Mouse (Mus musculus): ENCODE results near the gene D6Ertd527e.
"Not testable (repeated sequence)": the region's sequence is repeated elsewhere in the genome, so short reads cannot be mapped to it uniquely, and the experiment has no call there.

Gene D6Ertd527e

DNA sequence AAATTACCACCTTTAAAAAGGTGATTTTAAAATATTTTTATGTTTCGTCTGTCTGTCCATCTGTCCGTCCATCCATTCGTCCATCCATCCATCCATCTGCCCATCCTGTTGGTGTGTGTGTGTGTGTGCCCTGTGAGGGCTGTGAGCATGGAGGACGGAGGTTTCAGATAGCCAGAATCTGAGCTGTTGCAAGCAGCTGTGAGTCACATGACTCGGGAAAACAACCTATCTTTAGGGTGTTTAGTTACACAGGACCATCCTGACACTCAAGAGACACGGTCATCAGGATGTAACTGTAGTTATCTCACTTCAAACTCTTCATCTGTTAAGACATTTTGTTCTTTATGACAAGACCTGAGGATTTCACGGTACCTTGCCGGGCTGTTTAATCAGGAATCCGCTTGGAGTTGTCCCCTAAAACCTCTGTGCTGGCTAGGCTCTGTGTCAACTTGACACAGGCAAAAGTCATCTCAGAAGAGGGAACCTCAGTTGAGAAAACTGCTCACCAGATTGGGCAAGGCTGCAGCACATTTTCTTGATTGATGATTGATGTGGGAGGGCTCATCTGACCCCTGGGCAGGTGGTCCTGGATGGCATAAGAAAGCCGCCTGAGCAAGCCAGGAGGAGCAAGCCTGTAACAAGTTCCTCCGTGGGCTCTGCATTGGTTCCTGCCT lies at the start of gene D6Ertd527e:
Gene D6Ertd527e (plus strand): TSS at position 624 of the 674 bp plus-strand sequence.
- DNase-seq (ENCODE audit: low read depth), result no peak

- DNase-seq (ENCODE audit: low read depth), result no peak
Observed at GRCm38 (mm10) chr6:87059754-87060153, 44.8 kb upstream of the D6Ertd527e start.

GRCm38 (mm10) chr6:87063586-87063985 lies 41.0 kb upstream of the D6Ertd527e start:
- DNase-seq (ENCODE audit: low read depth), result no peak

GRCm38 (mm10) chr6:87068209-87068608 lies 36.3 kb upstream of the D6Ertd527e start:
- no peak for DNase-seq (ENCODE audit: low read depth)

DNA sequence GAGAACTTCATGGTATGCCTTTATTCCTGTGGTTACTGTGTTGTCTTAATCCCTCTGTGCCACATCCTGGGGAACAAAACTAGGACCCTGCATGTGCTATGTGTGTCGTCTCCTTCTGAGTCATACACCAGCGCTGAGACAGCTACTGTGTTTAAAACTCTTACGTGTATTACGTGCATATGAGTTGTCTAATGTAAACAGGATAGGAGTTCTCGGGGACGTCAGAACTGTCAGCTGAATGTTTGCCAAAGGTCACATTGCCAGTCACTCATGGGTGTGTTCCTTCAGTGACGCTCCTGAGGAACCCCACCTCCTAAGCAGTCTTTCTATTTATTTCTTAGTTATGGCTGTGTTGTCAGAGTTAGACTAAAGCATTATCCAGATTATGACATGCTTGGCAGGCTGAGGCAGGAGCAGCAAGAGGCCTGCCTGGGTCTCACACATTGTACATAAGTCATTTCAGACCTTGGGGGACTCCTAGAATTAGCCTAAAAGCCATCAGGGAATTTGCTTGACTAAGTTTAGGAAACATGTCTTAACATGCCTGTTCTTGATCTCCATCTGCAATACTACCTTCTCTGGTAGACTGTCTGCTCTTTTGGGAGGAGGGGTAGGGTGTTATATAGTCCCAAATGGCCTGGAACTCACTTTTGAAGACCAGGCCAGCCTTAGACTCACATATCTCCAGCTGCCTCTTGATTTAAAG lies 35.2 kb upstream of the D6Ertd527e start:
- no peak for DNase-seq (ENCODE audit: low read depth)

DNA sequence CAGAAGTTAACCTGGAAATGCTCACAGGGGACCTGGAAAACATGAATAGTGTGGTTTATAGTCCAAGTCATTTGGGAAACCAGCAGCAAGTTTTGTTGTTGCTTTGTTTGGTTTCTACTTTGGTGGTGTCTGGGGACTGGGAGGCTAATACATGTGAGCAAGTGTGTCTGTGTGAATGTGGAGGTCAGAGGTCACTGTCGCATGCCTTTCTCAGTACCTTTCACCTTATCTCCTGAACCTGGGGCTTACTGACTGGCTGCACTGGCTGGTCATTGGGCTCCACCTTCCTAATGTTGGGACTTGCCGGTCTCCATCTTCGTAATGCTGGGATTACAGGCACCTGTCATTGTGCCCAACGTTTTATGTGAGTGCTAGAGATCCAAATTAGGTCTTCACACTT lies 33.9 kb upstream of the D6Ertd527e start:
- no peak for DNase-seq (ENCODE audit: low read depth)

DNA sequence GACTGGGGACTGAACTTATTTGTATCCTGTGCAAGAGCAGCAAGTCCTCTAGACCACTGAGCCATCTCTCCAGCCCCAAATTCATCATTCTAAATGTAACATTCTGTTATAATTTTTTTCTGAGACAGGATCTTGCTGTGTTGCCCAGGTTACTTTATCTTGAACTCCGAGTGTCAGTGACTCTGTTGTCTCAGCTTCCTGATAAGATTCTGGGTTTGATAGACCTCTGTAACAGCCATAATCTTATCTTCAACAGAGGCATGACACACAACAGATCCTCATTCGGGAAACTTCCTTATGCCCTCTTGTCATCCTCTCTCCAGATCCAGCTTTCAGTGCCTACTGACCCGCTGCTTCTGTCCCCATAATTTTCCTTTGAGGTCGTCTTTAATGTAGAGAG lies 31.8 kb upstream of the D6Ertd527e start:
- DNase-seq (ENCODE audit: low read depth), result no peak

- DNase-seq (ENCODE audit: low read depth), result no peak
Observed at GRCm38 (mm10) chr6:87075092-87075685, 29.4 kb upstream of the D6Ertd527e start.

- no peak for DNase-seq (ENCODE audit: low read depth)
Observed at GRCm38 (mm10) chr6:87079457-87079856, 25.1 kb upstream of the D6Ertd527e start.

DNA sequence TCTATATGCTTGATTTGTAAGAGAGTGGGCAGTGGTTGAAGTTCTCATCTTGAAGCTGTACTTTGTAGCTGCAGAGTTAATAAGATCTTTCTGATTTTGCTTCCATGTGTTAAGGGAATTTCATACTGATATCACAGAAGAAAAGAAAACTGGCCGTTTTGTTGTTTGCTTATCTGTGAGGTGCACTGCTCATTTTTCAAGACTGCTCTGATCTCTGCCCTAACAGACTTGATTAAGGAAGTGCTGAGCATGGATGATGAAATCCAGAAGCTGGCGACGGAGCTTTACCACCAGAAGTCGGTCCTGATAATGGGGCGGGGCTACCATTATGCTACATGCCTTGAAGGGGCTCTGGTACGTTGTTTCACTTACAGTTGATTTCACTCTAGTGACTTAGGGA lies 19.5 kb upstream of the D6Ertd527e start:
- DNase-seq (ENCODE audit: low read depth), result peak; percentile 53

GRCm38 (mm10) chr6:87088356-87088755 lies 16.2 kb upstream of the D6Ertd527e start:
- no peak for DNase-seq (ENCODE audit: low read depth)

- DNase-seq (ENCODE audit: low read depth), result no peak
Observed at GRCm38 (mm10) chr6:87090877-87091276, 13.7 kb upstream of the D6Ertd527e start.

DNA sequence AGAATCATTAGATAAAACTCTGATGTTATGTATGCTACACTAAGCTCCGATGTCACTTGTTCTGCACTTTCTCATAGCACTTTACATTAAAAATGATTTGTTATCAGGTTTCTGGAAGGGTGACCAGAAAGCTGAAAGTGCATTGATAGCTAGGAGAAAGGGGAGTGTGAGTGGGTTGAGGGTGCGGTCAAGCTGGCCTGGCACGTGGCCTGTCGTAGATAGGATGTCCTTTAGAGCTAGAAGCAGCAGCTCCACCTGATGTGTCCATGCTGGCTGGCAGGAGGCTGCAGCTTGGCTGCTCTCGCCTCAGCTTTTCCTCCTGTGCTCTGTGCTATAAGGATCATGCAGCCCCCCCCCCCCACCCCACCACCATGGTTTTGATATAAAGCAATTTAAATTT lies 12.1 kb upstream of the D6Ertd527e start:
- no peak for DNase-seq (ENCODE audit: low read depth)

DNA sequence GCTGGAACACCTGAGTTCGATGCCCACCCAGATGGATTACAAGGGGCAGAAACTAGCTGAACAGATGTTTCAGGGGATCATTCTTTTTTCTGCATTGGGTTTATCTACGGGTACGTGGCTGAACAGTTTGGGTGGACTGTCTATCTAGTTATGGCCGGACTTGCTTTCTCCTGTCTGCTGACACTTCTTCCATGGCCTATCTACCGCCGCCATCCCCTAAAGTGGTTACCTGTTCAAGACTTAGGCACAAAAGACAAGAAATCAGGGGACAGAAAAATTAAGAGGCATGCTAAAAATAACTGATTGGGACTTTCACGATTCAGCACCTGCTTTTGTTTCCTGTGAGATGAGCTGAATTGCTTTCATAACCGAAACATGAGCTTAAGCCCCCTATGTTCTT lies 10.9 kb upstream of the D6Ertd527e start:
- DNase-seq (ENCODE audit: low read depth), result not testable (repeated sequence)

- no peak for DNase-seq (ENCODE audit: low read depth)
Observed at GRCm38 (mm10) chr6:87099261-87099660, 5.3 kb upstream of the D6Ertd527e start.

- DNase-seq (ENCODE audit: low read depth), result no peak
Observed at GRCm38 (mm10) chr6:87099671-87100296, 4.8 kb upstream of the D6Ertd527e start.

DNA sequence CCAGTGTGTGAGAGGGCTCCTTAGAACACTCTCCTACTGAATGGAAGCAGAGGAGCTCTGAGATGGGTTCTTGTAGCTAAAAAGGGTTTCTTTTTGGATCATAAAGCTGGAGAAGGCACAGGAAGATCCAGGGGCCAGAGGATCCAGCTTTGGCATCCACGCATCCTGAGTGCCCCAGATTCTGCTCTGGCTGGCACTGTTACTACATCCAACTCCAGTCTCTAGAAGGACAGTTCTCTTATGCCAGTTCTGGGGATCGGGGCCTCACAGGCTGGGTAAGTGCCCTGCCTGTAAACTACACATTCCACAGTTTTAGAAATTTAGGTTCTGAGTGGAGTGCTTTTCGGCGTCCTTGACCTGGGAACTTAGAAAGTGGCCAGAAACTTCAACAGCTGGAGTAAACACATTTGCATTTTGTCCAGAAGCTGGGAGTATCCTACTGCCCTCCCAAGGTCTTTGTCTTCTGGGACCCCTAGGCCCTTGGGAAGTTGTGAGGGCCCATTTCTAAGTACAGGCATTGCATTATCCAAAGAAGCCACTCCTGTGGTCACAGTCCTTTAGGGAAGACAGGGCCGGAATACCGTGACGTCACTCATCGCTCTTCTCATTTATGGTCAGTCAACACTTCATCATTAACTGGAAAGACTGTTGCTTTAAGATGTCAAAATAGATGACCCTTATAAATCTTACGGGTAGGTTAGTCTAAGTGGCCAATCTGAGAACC lies 4.1 kb upstream of the D6Ertd527e start:
- no peak for DNase-seq (ENCODE audit: low read depth)

GRCm38 (mm10) chr6:87101281-87101954 lies 3.1 kb upstream of the D6Ertd527e start:
- DNase-seq (ENCODE audit: low read depth), result peak; percentile 78

- DNase-seq (ENCODE audit: low read depth), result no peak
Observed at GRCm38 (mm10) chr6:87101955-87102353, 2.6 kb upstream of the D6Ertd527e start.

DNA sequence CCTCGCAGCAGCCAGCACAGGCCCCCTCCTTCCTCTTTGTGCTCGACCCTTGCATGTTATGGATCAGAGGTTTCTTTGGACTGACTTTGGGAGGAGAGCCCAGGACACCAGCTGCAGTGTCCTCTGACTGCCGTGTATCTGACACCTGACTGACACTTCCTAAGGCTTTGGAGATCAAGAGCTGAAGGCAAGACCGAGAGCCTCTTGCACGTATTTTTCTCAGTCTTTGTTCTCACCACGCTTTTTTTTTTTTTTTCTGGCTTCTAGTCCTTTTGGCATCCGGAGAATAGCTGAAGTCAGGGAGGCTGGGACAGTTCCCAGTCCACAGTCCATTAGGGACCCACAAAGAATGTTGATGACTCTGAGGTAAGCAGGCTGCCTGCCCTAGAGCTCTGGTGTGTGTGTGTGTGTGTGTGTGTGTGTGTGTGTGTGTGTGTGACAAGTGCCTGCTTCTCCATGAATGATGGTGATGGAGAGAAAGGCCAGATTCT lies 2.1 kb upstream of the D6Ertd527e start:
- no peak for DNase-seq (ENCODE audit: low read depth)

- DNase-seq (ENCODE audit: low read depth), result no peak
Observed at GRCm38 (mm10) chr6:87103314-87103713, 1.2 kb upstream of the D6Ertd527e start.

All from c-Kit-positive CD71-negative TER-119-negative erythroid progenitor cells, embryonic 14.5 days (primary cell).